Mouse (Mus musculus): ENCODE measurements at regions not wholly inside any gene's neighbourhood (a gene's known extent, or its start where the extent isn't known, plus 50 kb on each side); places are given as distances from the start of the nearest gene placed in this dataset.

DNA sequence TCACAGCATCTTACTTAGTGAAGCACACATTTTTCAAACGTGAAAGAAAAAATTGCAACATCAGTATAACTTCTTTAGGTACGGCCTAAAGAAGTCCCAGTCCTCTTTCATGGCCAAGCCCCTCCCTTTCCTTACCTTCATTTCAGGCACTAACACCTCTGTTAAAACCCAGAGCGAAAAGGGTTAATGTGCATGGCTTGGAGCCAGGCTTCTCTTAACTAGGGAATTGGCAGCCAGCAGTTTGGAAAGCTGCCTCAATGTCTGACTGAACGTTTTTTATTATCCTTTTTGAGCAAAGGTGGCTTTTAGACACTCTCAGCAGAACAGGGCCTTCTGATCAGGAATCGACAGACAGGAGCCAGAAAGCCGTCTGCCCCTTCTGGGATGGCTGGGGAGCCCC lies 726.4 kb upstream of the Sox9 start:
- H3K4me3 ChIP-seq (ENCODE audit: low read length) = no peak overlapping the region
- no peak for ATAC-seq (ENCODE audit: low FRiP score, low TSS enrichment)

DNA sequence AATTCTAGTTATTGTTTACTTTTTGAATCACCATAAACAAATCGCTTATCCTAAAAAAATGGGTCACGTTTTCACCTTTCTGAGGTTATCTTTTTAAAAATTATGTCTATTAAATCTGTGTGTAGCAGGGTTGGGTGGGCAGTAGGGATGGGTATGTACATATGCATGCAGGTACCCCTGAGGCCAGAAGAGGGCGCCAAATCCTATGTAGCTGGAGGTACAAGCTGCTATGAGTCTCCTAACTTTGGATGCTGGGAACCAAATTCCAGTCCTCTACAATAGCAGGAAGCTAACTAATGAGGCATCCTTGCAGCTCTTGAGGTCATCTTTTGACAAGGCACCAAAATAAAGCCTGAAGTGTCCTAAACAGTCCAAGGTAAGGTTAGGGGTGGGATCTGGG lies 714.8 kb upstream of the Sox9 start:
- Histone ChIP-seq H3K27me3 (ENCODE audit: insufficient read depth, low read length) (no peaks in the 10 kb centered on the region), H3K9ac (replicated peaks; ENCODE audit: low read length) (no peak overlapping the region), H3K4me1 (ENCODE audit: insufficient read depth, low read length) (no peaks in the 10 kb centered on the region), H3K4me2 (replicated peaks; ENCODE audit: low read depth, low read length) (no peak overlapping the region), H3K4me3 (ENCODE audit: low read length) (no peak overlapping the region), H3K36me3 (ENCODE audit: insufficient read depth, low read length) (no peaks in the 10 kb centered on the region), H3K9me3 (ENCODE audit: low read length) (no peaks in the 10 kb centered on the region), H3K27ac (ENCODE audit: low read length) (no peak overlapping the region)
- WGBS = 81% methylated on average over 3 of the region's 3 CpGs
- no peak for ATAC-seq (ENCODE audit: low FRiP score, low TSS enrichment)

More for the DNA sequence above, 726.4 kb upstream of the Sox9 start:
- no peaks in the 10 kb centered on the region for H3K4me1 ChIP-seq (ENCODE audit: insufficient read depth, low read length)
- no peaks in the 10 kb centered on the region for H3K36me3 ChIP-seq (ENCODE audit: insufficient read depth, low read length)
- H3K27ac ChIP-seq (ENCODE audit: low read length) = no peak overlapping the region
- H3K27me3 ChIP-seq (ENCODE audit: insufficient read depth, low read length) = no peaks in the 10 kb centered on the region
- no peaks in the 10 kb centered on the region for H3K9me3 ChIP-seq (ENCODE audit: low read length)
- H3K9ac ChIP-seq (replicated peaks; ENCODE audit: low read length) = no peak overlapping the region
- H3K4me2 ChIP-seq (replicated peaks; ENCODE audit: low read depth, low read length) = no peak overlapping the region
- 37% methylated on average over 6 of the region's 6 CpGs for WGBS

DNA sequence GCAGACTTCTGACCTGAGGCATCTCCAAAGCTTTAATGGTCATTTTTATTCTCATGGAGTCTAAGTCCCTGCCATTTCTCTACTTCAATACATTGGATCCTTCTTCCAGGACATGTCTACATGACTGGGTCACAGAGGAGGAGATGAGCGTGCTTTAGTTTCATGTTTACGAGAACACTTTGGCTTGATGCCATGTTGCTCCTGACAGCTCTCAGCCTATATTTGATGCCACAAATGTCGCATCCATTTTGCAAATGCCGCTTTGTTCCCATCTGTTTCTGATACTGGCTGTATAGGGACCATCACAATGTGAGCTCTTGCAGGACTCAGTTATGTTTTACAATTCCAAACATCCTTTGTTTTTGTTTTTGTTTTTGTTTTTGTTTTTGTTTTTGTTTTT lies 713.2 kb upstream of the Sox9 start:
- Histone ChIP-seq H3K4me1 (ENCODE audit: insufficient read depth, low read length) (no peaks in the 10 kb centered on the region), H3K27me3 (ENCODE audit: insufficient read depth, low read length) (no peaks in the 10 kb centered on the region), H3K4me2 (replicated peaks; ENCODE audit: low read depth, low read length) (no peak overlapping the region), H3K36me3 (ENCODE audit: insufficient read depth, low read length) (no peaks in the 10 kb centered on the region), H3K4me3 (ENCODE audit: low read length) (no peak overlapping the region), H3K9ac (replicated peaks; ENCODE audit: low read length) (no peak overlapping the region), H3K27ac (ENCODE audit: low read length) (no peak overlapping the region), H3K9me3 (ENCODE audit: low read length) (no peaks in the 10 kb centered on the region)
- no peak for ATAC-seq (ENCODE audit: low FRiP score, low TSS enrichment)
- WGBS = 88% methylated on average over 4 of the region's 4 CpGs

DNA sequence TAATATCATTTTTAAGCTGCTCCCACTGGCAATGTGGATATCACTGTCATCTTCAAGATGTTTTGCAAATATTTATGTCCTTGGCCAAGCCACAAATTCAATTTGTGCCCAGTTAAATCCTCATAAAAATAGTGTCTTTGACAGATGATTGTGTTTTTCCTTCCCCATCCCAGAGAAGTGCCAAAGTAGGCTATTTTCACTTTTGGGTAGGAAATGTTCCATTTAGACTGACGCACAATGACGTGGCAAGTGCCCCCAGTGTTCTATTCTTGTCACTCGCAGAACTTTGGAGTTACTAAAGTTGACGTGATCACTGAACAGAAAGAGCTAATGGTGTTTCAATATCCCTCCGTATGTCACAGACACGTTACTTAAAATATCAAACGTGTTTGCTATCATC lies 710.5 kb upstream of the Sox9 start:
- no peak for ATAC-seq (ENCODE audit: low FRiP score, low TSS enrichment)
- Histone ChIP-seq H3K4me2 (replicated peaks; ENCODE audit: low read depth, low read length) (no peak overlapping the region), H3K27me3 (ENCODE audit: insufficient read depth, low read length) (no peaks in the 10 kb centered on the region), H3K27ac (ENCODE audit: low read length) (no peak overlapping the region), H3K4me3 (ENCODE audit: low read length) (no peak overlapping the region), H3K4me1 (ENCODE audit: insufficient read depth, low read length) (no peaks in the 10 kb centered on the region), H3K36me3 (ENCODE audit: insufficient read depth, low read length) (no peaks in the 10 kb centered on the region), H3K9me3 (ENCODE audit: low read length) (no peaks in the 10 kb centered on the region), H3K9ac (replicated peaks; ENCODE audit: low read length) (no peak overlapping the region)
- 88% methylated on average over 7 of the region's 7 CpGs for WGBS

DNA sequence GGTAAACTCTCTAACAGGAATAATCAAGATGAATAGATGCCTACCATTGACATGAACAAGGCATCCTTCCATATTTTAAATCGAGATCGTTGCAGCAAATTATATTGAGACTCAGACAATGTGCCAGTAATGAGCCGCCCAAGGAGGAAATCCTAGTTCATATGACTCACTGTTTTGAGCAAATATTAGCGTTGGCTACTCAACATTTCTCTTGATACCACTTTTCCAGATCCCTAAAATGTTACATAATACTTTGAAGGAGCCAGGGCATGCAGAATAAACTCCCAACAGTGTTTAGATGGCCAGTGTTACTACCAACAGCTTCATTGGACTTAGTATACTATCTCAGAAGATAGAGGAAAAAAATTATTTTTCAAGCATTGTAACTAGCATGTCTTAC lies 700.6 kb upstream of the Sox9 start:
- Histone ChIP-seq H3K9me3 (ENCODE audit: low read length) (no peaks in the 10 kb centered on the region), H3K4me3 (ENCODE audit: low read length) (no peak overlapping the region), H3K27ac (ENCODE audit: low read length) (no peak overlapping the region), H3K36me3 (ENCODE audit: insufficient read depth, low read length) (no peaks in the 10 kb centered on the region), H3K9ac (replicated peaks; ENCODE audit: low read length) (no peak overlapping the region), H3K4me2 (replicated peaks; ENCODE audit: low read depth, low read length) (no peak overlapping the region), H3K4me1 (ENCODE audit: insufficient read depth, low read length) (no peaks in the 10 kb centered on the region), H3K27me3 (ENCODE audit: insufficient read depth, low read length) (no peaks in the 10 kb centered on the region)
- 92% methylated on average over 4 of the region's 4 CpGs for WGBS
- no peak for ATAC-seq (ENCODE audit: low FRiP score, low TSS enrichment)

DNA sequence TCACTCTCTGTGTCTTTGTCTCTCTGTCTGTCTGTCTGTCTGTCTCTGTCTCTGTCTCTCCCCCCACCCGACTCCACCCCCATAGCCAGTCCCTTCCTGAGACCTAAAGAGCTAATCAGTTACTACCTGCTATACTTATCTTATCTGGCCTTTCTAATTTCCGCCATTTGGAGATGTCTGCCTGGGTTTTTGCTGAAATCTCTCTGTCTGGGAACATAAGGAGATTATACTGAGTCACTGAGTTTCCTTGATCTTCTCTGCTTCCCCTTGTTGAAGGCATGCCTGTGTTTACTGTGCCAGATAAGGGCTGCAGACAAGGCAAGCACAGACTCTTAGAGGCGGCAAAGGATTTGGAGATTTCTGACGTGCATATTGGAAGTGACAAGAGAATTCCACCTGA lies 699.0 kb upstream of the Sox9 start:
- Histone ChIP-seq H3K27ac (ENCODE audit: low read length) (no peak overlapping the region), H3K36me3 (ENCODE audit: insufficient read depth, low read length) (no peaks in the 10 kb centered on the region), H3K4me3 (ENCODE audit: low read length) (no peak overlapping the region), H3K9ac (replicated peaks; ENCODE audit: low read length) (no peak overlapping the region), H3K4me2 (replicated peaks; ENCODE audit: low read depth, low read length) (no peak overlapping the region), H3K9me3 (ENCODE audit: low read length) (no peaks in the 10 kb centered on the region), H3K4me1 (ENCODE audit: insufficient read depth, low read length) (no peaks in the 10 kb centered on the region), H3K27me3 (ENCODE audit: insufficient read depth, low read length) (no peaks in the 10 kb centered on the region)
- no peak for ATAC-seq (ENCODE audit: low FRiP score, low TSS enrichment)
- WGBS = 33% methylated on average over 4 of the region's 4 CpGs

DNA sequence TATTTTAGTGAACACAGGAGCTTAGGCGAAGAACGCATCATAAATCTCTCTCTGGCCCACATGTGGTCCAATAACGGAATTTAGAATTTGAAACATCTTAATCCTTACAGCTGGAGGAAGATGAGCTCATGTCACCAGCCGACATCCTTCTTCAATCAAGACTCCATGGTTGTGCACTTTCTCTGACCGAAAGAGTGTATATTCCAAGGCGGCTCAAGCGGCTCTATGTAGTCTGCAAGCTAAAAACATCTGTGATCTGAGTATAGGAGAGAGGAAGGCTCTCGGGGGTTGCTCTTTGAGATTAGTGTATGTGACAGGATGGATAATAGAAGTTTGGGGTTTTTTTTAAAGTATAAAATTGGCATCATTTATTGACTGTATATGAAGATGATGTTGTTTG lies 689.9 kb upstream of the Sox9 start:
- ATAC-seq (ENCODE audit: low FRiP score, low TSS enrichment) = no peak
- Histone ChIP-seq H3K4me3 (ENCODE audit: low read length) (no peak overlapping the region), H3K4me1 (ENCODE audit: insufficient read depth, low read length) (no peaks in the 10 kb centered on the region), H3K27me3 (ENCODE audit: insufficient read depth, low read length) (no peaks in the 10 kb centered on the region), H3K27ac (ENCODE audit: low read length) (no peak overlapping the region), H3K36me3 (ENCODE audit: insufficient read depth, low read length) (no peaks in the 10 kb centered on the region), H3K9me3 (ENCODE audit: low read length) (no peaks in the 10 kb centered on the region), H3K9ac (replicated peaks; ENCODE audit: low read length) (no peak overlapping the region), H3K4me2 (replicated peaks; ENCODE audit: low read depth, low read length) (no peak overlapping the region)
- WGBS = 75% methylated on average over 8 of the region's 8 CpGs

DNA sequence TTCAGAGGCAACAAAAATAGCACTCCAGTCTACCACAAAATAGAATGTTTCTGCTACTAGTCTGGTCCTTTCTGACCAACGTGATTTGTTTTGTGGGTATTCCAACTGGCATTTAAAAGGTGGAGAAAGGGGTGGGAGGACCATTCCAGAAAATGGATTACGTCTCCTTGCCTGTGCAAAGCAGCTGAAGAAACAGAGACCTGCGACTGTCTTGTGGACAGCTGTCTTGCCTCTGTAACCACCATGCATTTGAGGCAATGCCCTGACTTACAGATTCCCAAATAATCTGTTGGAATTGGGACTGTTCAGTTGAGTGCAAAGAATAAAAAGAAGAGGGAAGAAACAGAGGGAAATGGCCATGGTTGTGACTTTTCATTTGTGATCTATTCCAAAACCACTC lies 687.0 kb upstream of the Sox9 start:
- Histone ChIP-seq H3K9me3 (ENCODE audit: low read length) (no peaks in the 10 kb centered on the region; the same call in 1 of the 2 replicates), H3K4me3 (ENCODE audit: low read length) (no peak overlapping the region), H3K9ac (replicated peaks; ENCODE audit: low read length) (no peak overlapping the region), H3K27me3 (ENCODE audit: insufficient read depth, low read length) (no peaks in the 10 kb centered on the region), H3K27ac (ENCODE audit: low read length) (no peak overlapping the region), H3K36me3 (ENCODE audit: insufficient read depth, low read length) (no peaks in the 10 kb centered on the region), H3K4me1 (ENCODE audit: insufficient read depth, low read length) (no peaks in the 10 kb centered on the region), H3K4me2 (replicated peaks; ENCODE audit: low read depth, low read length) (no peak overlapping the region)
- ATAC-seq (ENCODE audit: low FRiP score, low TSS enrichment) = no peak
- WGBS = 38% methylated on average over 3 of the region's 3 CpGs

DNA sequence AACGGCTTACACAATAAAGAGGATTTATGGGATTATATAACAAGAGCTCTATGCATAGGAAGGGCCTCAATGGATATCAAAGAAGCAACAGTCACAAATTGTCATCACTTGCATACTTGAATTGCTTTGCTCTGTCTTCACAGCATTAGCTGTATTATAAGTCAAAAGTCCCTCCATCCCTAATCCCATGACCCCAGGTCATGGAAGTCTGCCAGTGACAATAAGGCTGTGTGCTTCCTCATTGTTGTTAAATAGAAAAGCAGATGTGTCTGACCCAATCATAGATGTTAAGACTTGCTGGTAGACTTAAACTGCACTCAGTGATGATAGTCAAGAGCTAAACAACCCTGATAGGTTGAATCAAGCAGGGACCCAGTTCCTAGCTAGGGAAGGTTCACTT lies 683.9 kb upstream of the Sox9 start:
- H3K9me3 ChIP-seq (ENCODE audit: low read length) = no peaks in the 10 kb centered on the region; the same call in 1 of the 2 replicates
- WGBS = 44% methylated on average over 1 of the region's 1 CpGs
- no peak for ATAC-seq (ENCODE audit: low FRiP score, low TSS enrichment)
- H3K27me3 ChIP-seq (ENCODE audit: insufficient read depth, low read length) = no peaks in the 10 kb centered on the region
- no peak overlapping the region for H3K4me3 ChIP-seq (ENCODE audit: low read length)
- H3K36me3 ChIP-seq (ENCODE audit: insufficient read depth, low read length) = no peaks in the 10 kb centered on the region
- H3K4me1 ChIP-seq (ENCODE audit: insufficient read depth, low read length) = no peaks in the 10 kb centered on the region
- H3K4me2 ChIP-seq (replicated peaks; ENCODE audit: low read depth, low read length) = no peak overlapping the region
- H3K27ac ChIP-seq (ENCODE audit: low read length) = no peak overlapping the region
- H3K9ac ChIP-seq (replicated peaks; ENCODE audit: low read length) = no peak overlapping the region

DNA sequence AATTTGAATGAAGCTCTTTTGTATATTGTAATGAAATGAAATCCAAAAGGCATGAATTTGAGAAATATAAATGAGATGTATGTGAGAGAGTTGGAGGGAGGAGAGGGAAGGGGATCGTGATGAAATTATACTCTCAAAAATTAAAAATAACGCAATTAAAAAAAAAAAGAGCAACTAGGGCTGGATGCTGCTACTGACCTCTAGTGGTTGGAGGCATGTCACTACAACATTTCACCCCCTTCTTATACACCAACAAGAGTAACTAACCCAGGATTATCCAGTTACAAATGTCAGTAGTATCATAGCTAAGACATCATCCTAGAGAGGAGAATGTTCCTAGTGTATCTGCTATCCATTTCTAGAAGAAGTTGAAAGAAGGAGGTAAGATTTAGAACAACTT lies 678.8 kb upstream of the Sox9 start:
- Histone ChIP-seq H3K9me3 (ENCODE audit: low read length) (no peaks in the 10 kb centered on the region), H3K27ac (ENCODE audit: low read length) (no peak overlapping the region), H3K9ac (replicated peaks; ENCODE audit: low read length) (no peak overlapping the region), H3K4me2 (replicated peaks; ENCODE audit: low read depth, low read length) (no peak overlapping the region), H3K4me3 (ENCODE audit: low read length) (no peak overlapping the region), H3K27me3 (ENCODE audit: insufficient read depth, low read length) (no peaks in the 10 kb centered on the region; the same call in 1 of the 2 replicates), H3K4me1 (ENCODE audit: insufficient read depth, low read length) (peaks cover 10% of the 10 kb centered on the region; the same call in 1 of the 2 replicates), H3K36me3 (ENCODE audit: insufficient read depth, low read length) (no peaks in the 10 kb centered on the region)
- ATAC-seq (ENCODE audit: low FRiP score, low TSS enrichment) = no peak
- WGBS = 52% methylated on average over 2 of the region's 2 CpGs

DNA sequence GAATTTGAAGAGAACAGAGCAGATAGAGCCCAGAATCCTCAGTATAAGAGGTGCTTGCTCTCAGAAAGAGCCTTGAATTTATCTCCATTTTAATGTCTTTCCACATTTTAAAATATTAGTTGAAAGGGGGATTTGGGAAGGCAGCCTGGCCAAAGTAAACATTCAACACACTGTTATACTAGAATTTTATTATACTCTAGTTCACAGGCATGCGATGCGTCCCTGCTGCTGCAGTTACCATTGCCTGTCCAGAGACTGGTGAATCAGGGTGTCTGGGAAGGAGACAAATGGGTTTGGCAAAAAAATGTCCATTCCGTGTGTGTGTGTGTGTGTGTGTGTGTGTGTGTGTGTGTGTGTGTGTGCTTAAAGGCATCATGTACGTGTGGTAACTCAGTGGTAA lies 675.1 kb upstream of the Sox9 start:
- no peak overlapping the region for H3K4me3 ChIP-seq (ENCODE audit: low read length)
- ATAC-seq (ENCODE audit: low FRiP score, low TSS enrichment) = peak; percentile 71
- H3K4me1 ChIP-seq (ENCODE audit: insufficient read depth, low read length) = peaks cover 10% of the 10 kb centered on the region; the same call in 1 of the 2 replicates
- H3K9ac ChIP-seq (replicated peaks; ENCODE audit: low read length) = no peak overlapping the region
- no peak overlapping the region for H3K4me2 ChIP-seq (replicated peaks; ENCODE audit: low read depth, low read length)
- H3K27ac ChIP-seq (ENCODE audit: low read length) = no peak overlapping the region
- H3K36me3 ChIP-seq (ENCODE audit: insufficient read depth, low read length) = no peaks in the 10 kb centered on the region
- H3K27me3 ChIP-seq (ENCODE audit: insufficient read depth, low read length) = no peaks in the 10 kb centered on the region; the same call in 1 of the 2 replicates
- WGBS = 36% methylated on average over 4 of the region's 4 CpGs
- H3K9me3 ChIP-seq (ENCODE audit: low read length) = no peaks in the 10 kb centered on the region
